Mouse (Mus musculus) heart, adult 2 months (tissue): ENCODE measurements around the gene Trrap.

Source experiments
- CTCF ChIP-seq: fragments of 200-600 bp; IDR thresholded peaks from 2 replicates; pipeline ENCODE4 v1.8.1; 2022; ENCODE audit warnings: antibody characterized with exemption, mild to moderate bottlenecking, moderate library complexity
- EP300 ChIP-seq: fragments of 200-500 bp; IDR thresholded peaks from 2 replicates; pipeline ENCODE4 v1.6.1; 2011; ENCODE audit warnings: low read depth, low read length, control low read depth; ENCODE audit not compliant: insufficient read depth
- POLR2A ChIP-seq: fragments of 200-500 bp; IDR thresholded peaks from 2 replicates; pipeline ENCODE4 v1.6.1; 2011; ENCODE audit warnings: mild to moderate bottlenecking, low read depth, low read length, control low read depth; ENCODE audit not compliant: insufficient read depth

DNA sequence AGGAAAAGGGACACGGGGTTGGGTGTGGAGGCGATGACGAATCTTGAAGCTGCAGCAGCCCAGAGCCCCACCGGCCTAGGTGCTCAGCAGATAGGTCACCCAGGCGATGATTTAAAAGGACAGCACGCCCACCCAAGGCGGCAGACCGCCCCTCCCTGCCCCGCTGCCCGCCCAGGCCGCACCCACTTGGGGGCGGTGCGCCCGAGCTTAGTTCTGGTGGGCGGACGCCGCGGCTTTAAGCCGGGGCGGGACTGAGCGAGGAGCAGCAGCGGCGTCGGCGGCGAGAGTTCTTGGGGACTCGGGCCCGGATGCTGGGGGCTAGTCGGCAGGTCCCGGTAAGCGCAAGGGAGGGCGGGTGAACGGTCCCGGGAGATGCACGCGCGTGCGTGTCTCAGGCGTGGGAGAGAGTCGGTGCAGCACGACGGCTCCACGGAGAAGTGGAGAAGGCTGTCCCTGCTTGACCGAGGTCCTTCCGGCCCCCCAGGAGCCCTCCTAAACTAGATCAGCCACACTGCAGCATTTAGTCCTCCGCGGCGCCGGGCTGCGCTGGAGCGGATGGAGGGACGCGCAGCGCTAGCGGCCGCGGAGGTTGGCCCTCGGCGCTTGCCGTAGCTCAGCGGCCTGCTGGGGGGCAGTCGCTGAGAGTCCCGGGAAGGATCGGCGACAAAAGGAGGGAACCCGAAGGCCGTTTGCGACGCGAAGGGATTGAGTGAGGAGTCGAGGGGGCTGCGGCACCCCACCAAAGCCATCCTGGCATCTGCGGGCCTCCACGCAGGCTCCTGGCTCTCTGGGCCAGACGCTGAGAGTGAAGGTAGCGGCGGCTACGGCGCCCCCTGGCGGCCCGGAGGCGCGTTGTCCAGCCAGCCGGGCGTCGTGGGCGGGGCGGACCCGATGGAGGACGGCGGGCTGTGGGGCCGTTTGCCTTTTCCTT is 644 bp downstream of the Trrap start:
- peak; percentile 69 for TF ChIP-seq POLR2A
- TF ChIP-seq CTCF, result peak; percentile 98
- no peak for TF ChIP-seq EP300
